ENCODE assay signal across 38 mouse cellular contexts in genomic region chrX:11360823-11361222, GRCm38 (mm10). TPM values are rescaled to one million over a fixed set of nuclear protein-coding genes. Genes with fewer than 3 reads are reported as not detected.
"Had no signal": no experiment of that assay in that cellular context is flagged by ENCODE, and none has a peak within 500 bp of the region (broad histone marks: within the 10 kb centered on the region; RNA-seq: fewer than 3 reads in every experiment).

No protein-coding gene starts in this region.

- H3K27ac ChIP-seq: heart, adult 2 months; heart, embryonic 13.5 days; heart, embryonic 15.5 days; hindbrain, embryonic 12.5 days; hindbrain, embryonic 14.5 days; intestine, embryonic 15.5 days; layer of hippocampus, adult 2 months; limb, embryonic 10.5 days; limb, embryonic 12.5 days; liver, embryonic 13.5 days; liver, embryonic 15.5 days had no signal

- H3K9me3 ChIP-seq: heart, embryonic 13.5 days; heart, embryonic 15.5 days; hindbrain, embryonic 12.5 days; intestine, embryonic 15.5 days; limb, embryonic 10.5 days; limb, embryonic 12.5 days; liver, embryonic 13.5 days; liver, embryonic 15.5 days had no signal

- H3K4me3 ChIP-seq: heart, adult 2 months; heart, embryonic 13.5 days; heart, embryonic 15.5 days; hindbrain, embryonic 12.5 days; intestine, embryonic 15.5 days; layer of hippocampus, adult 2 months; limb, embryonic 10.5 days; limb, embryonic 12.5 days; liver, embryonic 13.5 days; liver, embryonic 15.5 days had no signal

- H3K36me3 ChIP-seq: heart, embryonic 13.5 days; heart, embryonic 15.5 days; hindbrain, embryonic 12.5 days; intestine, embryonic 15.5 days; limb, embryonic 10.5 days; limb, embryonic 12.5 days; liver, embryonic 13.5 days; liver, embryonic 15.5 days had no signal

- DNase-seq: gastrocnemius, postnatal 14 days; gastrocnemius, postnatal 36 days; heart, adult 2 months; heart, postnatal 14 days; heart, postnatal 4 days; kidney, adult 18-20 months; kidney, adult 8-10 months; kidney, postnatal 10 days; kidney, postnatal 25 days; kidney, postnatal 4 days; liver; liver, embryonic 13.5 days had no signal

- ATAC-seq: hindbrain, embryonic 16.5 days; inflammation-experienced regulatory T-cells, adult 6 months; intestine, embryonic 15.5 days; intestine, postnatal 0 days had no signal

- H3K9ac ChIP-seq: heart, embryonic 13.5 days; heart, embryonic 15.5 days; hindbrain, embryonic 12.5 days; hindbrain, embryonic 14.5 days; intestine, embryonic 15.5 days; limb, embryonic 12.5 days; liver, embryonic 13.5 days; liver, embryonic 15.5 days had no signal

- H3K4me2 ChIP-seq: heart, embryonic 11.5 days; heart, embryonic 13.5 days; heart, embryonic 15.5 days; hindbrain, embryonic 12.5 days; hindbrain, embryonic 14.5 days; intestine, embryonic 15.5 days; limb, embryonic 12.5 days; liver, embryonic 11.5 days; liver, embryonic 13.5 days; liver, embryonic 15.5 days had no signal

- H3K4me1 ChIP-seq: heart, embryonic 13.5 days; heart, embryonic 15.5 days; intestine, embryonic 15.5 days; liver, embryonic 13.5 days; liver, embryonic 15.5 days had no signal

- H3K27me3 ChIP-seq: intestine, embryonic 15.5 days; liver, embryonic 13.5 days; liver, embryonic 15.5 days had no signal

RNA-seq across cellular contexts. Expression of gene H2al1j, which starts 33.2 kb away (rescaled TPM):
- total RNA-seq: gastrocnemius, adult 18-20 months; gastrocnemius, adult 8-10 months; gastrocnemius, postnatal 14 days; gastrocnemius, postnatal 36 days; heart, adult 2 months; heart, postnatal 14 days; heart, postnatal 4 days; layer of hippocampus, adult 2 months; layer of hippocampus, postnatal 10 days; layer of hippocampus, postnatal 25 days; left cerebral cortex, adult 8-10 months; left cerebral cortex, postnatal 10 days; left cerebral cortex, postnatal 36 days had no signal
- polyA plus RNA-seq: gonadal fat pad, adult 2 months; heart, adult 2 months; heart, embryonic 11.5 days; heart, embryonic 13.5 days; heart, embryonic 15.5 days; heart, postnatal 0 days; hindbrain, embryonic 12.5 days; hindbrain, embryonic 14.5 days; hindbrain, embryonic 16.5 days; inflammation-experienced regulatory T-cells, adult 6 months; intestine, embryonic 15.5 days; intestine, postnatal 0 days; kidney, embryonic 14.5 days; kidney, embryonic 16.5 days; limb, embryonic 10.5 days; limb, embryonic 12.5 days; limb, embryonic 14.5 days; liver, embryonic 11.5 days; liver, embryonic 13.5 days; liver, embryonic 15.5 days had no signal

RNA-seq across cellular contexts. Expression of gene H2al1i, which starts 36.4 kb away (rescaled TPM):
- total RNA-seq: gastrocnemius, adult 18-20 months; gastrocnemius, adult 8-10 months; gastrocnemius, postnatal 14 days; gastrocnemius, postnatal 36 days; heart, adult 2 months; heart, postnatal 14 days; heart, postnatal 4 days; layer of hippocampus, adult 2 months; layer of hippocampus, postnatal 10 days; layer of hippocampus, postnatal 25 days; left cerebral cortex, adult 8-10 months; left cerebral cortex, postnatal 10 days; left cerebral cortex, postnatal 36 days had no signal
- polyA plus RNA-seq: gonadal fat pad, adult 2 months; heart, adult 2 months; heart, embryonic 11.5 days; heart, embryonic 13.5 days; heart, embryonic 15.5 days; heart, postnatal 0 days; hindbrain, embryonic 12.5 days; hindbrain, embryonic 14.5 days; hindbrain, embryonic 16.5 days; inflammation-experienced regulatory T-cells, adult 6 months; intestine, embryonic 15.5 days; intestine, postnatal 0 days; kidney, embryonic 14.5 days; kidney, embryonic 16.5 days; limb, embryonic 10.5 days; limb, embryonic 12.5 days; limb, embryonic 14.5 days; liver, embryonic 11.5 days; liver, embryonic 13.5 days; liver, embryonic 15.5 days had no signal

RNA-seq across cellular contexts. Expression of gene H2al1h, which starts 39.5 kb away (rescaled TPM):
- total RNA-seq: gastrocnemius, adult 18-20 months; gastrocnemius, adult 8-10 months; gastrocnemius, postnatal 14 days; gastrocnemius, postnatal 36 days; heart, adult 2 months; heart, postnatal 14 days; heart, postnatal 4 days; layer of hippocampus, adult 2 months; layer of hippocampus, postnatal 10 days; layer of hippocampus, postnatal 25 days; left cerebral cortex, adult 8-10 months; left cerebral cortex, postnatal 10 days; left cerebral cortex, postnatal 36 days had no signal
- polyA plus RNA-seq: gonadal fat pad, adult 2 months; heart, adult 2 months; heart, embryonic 11.5 days; heart, embryonic 13.5 days; heart, embryonic 15.5 days; heart, postnatal 0 days; hindbrain, embryonic 12.5 days; hindbrain, embryonic 14.5 days; hindbrain, embryonic 16.5 days; inflammation-experienced regulatory T-cells, adult 6 months; intestine, embryonic 15.5 days; intestine, postnatal 0 days; kidney, embryonic 14.5 days; kidney, embryonic 16.5 days; limb, embryonic 10.5 days; limb, embryonic 12.5 days; limb, embryonic 14.5 days; liver, embryonic 11.5 days; liver, embryonic 13.5 days; liver, embryonic 15.5 days had no signal

RNA-seq across cellular contexts. Expression of gene H2al1g, which starts 42.8 kb away (rescaled TPM):
- total RNA-seq: gastrocnemius, adult 18-20 months; gastrocnemius, adult 8-10 months; gastrocnemius, postnatal 14 days; gastrocnemius, postnatal 36 days; heart, adult 2 months; heart, postnatal 14 days; heart, postnatal 4 days; layer of hippocampus, adult 2 months; layer of hippocampus, postnatal 10 days; layer of hippocampus, postnatal 25 days; left cerebral cortex, adult 8-10 months; left cerebral cortex, postnatal 10 days; left cerebral cortex, postnatal 36 days had no signal
- polyA plus RNA-seq: gonadal fat pad, adult 2 months; heart, adult 2 months; heart, embryonic 11.5 days; heart, embryonic 13.5 days; heart, embryonic 15.5 days; heart, postnatal 0 days; hindbrain, embryonic 12.5 days; hindbrain, embryonic 14.5 days; hindbrain, embryonic 16.5 days; inflammation-experienced regulatory T-cells, adult 6 months; intestine, embryonic 15.5 days; intestine, postnatal 0 days; kidney, embryonic 14.5 days; kidney, embryonic 16.5 days; limb, embryonic 10.5 days; limb, embryonic 12.5 days; limb, embryonic 14.5 days; liver, embryonic 11.5 days; liver, embryonic 13.5 days; liver, embryonic 15.5 days had no signal

RNA-seq across cellular contexts. Expression of gene H2al1f, which starts 45.9 kb away (rescaled TPM):
- total RNA-seq: gastrocnemius, adult 18-20 months; gastrocnemius, adult 8-10 months; gastrocnemius, postnatal 14 days; gastrocnemius, postnatal 36 days; heart, adult 2 months; heart, postnatal 14 days; heart, postnatal 4 days; layer of hippocampus, adult 2 months; layer of hippocampus, postnatal 10 days; layer of hippocampus, postnatal 25 days; left cerebral cortex, adult 8-10 months; left cerebral cortex, postnatal 10 days; left cerebral cortex, postnatal 36 days had no signal
- polyA plus RNA-seq: gonadal fat pad, adult 2 months; heart, adult 2 months; heart, embryonic 11.5 days; heart, embryonic 13.5 days; heart, embryonic 15.5 days; heart, postnatal 0 days; hindbrain, embryonic 12.5 days; hindbrain, embryonic 14.5 days; hindbrain, embryonic 16.5 days; inflammation-experienced regulatory T-cells, adult 6 months; intestine, embryonic 15.5 days; intestine, postnatal 0 days; kidney, embryonic 14.5 days; kidney, embryonic 16.5 days; limb, embryonic 10.5 days; limb, embryonic 12.5 days; limb, embryonic 14.5 days; liver, embryonic 11.5 days; liver, embryonic 13.5 days; liver, embryonic 15.5 days had no signal
